Mouse (Mus musculus): ENCODE results near the gene Cpsf6. TPM values are rescaled to one million over a fixed set of nuclear protein-coding genes. Genes with fewer than 3 reads are reported as not detected.

Gene Cpsf6
- polyA plus RNA-seq (2014; fragmentation: Nextera tagmentation; extraction: Ambion mirVana), result 97.9 and 117 TPM in 2 replicates

DNA sequence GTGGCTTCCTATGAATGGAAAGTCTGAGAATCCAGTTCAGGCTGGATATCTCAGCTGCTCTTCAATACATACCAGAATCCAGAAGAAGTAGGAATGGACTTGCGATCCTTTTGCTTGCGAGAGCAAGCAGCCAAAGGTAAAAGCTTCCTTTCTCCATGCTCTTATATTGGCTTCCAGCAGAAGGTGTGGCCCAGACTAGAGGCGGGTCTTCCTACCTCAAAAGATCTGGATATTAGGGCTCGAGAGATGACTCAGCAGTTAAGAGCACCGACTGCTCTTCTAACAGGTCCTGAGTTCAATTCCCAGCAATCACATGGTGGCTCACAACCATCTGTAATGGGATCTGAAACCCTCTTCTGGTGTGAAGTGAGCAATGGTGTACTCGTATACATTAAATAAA, at the start of gene Cpsf6:
Gene Cpsf6, minus strand, starts transcription at position 108 of the 400 bp plus-strand sequence.
- ATAC-seq (replicated peaks; ENCODE audit: insufficient number of reproducible peaks, low FRiP score, low TSS enrichment), result no peak
- no peaks in the 10 kb centered on the region for H3K4me1 ChIP-seq (ENCODE audit: control insufficient read depth, insufficient read depth, low read length)
- 77% methylated on average over 6 of the region's 6 CpGs for WGBS (ENCODE audit: insufficient replicate concordance)
- no peaks in the 10 kb centered on the region for H3K9me3 ChIP-seq (replicated peaks; ENCODE audit: control insufficient read depth, low read length)
- H3K9ac ChIP-seq (ENCODE audit: low read depth, low read length), result no peak within 1 kb of the TSS
- no peaks in the 10 kb centered on the region for H3K36me3 ChIP-seq (ENCODE audit: control insufficient read depth, insufficient read depth, low read length)
- no peak within 1 kb of the TSS for H3K27ac ChIP-seq (ENCODE audit: low read depth, low read length)
- no peaks in the 10 kb centered on the region for H3K27me3 ChIP-seq (ENCODE audit: control insufficient read depth, insufficient read depth, low read length)
- no peak within 1 kb of the TSS for H3K4me3 ChIP-seq (ENCODE audit: low read depth, low read length)
- H3K4me2 ChIP-seq, result no peak within 1 kb of the TSS

DNA sequence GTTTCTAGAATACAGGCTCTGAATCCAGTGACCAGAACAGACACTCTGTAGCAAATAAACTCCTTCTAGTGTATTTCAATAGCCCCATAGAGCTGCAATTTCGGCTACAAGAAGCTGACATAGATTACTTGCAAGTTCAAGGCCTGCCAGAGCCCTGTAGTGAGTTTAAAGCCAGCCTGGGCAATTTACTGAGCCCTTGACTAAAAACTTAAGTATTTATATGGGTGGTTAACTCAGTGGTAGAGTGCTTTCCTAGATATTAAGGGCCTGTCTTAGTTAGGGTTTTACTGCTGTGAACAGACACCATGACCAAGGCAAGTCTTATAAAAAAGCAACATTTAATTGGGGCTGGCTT, 46.8 kb upstream of the Cpsf6 start:
- H3K27ac ChIP-seq (ENCODE audit: low read depth, low read length), result no peak overlapping the region
- H3K36me3 ChIP-seq (ENCODE audit: control insufficient read depth, insufficient read depth, low read length), result no peaks in the 10 kb centered on the region
- H3K27me3 ChIP-seq (ENCODE audit: control insufficient read depth, insufficient read depth, low read length), result no peaks in the 10 kb centered on the region; the same call in 1 of the 2 replicates
- no peak overlapping the region for H3K4me2 ChIP-seq
- H3K9ac ChIP-seq (ENCODE audit: low read depth, low read length), result no peak overlapping the region
- WGBS (ENCODE audit: insufficient replicate concordance), result 70% methylated on average over 1 of the region's 1 CpGs
- no peak for ATAC-seq (replicated peaks; ENCODE audit: insufficient number of reproducible peaks, low FRiP score, low TSS enrichment)
- no peaks in the 10 kb centered on the region for H3K9me3 ChIP-seq (replicated peaks; ENCODE audit: control insufficient read depth, low read length)
- H3K4me3 ChIP-seq (ENCODE audit: low read depth, low read length), result no peak overlapping the region
- no peaks in the 10 kb centered on the region for H3K4me1 ChIP-seq (ENCODE audit: control insufficient read depth, insufficient read depth, low read length)

DNA sequence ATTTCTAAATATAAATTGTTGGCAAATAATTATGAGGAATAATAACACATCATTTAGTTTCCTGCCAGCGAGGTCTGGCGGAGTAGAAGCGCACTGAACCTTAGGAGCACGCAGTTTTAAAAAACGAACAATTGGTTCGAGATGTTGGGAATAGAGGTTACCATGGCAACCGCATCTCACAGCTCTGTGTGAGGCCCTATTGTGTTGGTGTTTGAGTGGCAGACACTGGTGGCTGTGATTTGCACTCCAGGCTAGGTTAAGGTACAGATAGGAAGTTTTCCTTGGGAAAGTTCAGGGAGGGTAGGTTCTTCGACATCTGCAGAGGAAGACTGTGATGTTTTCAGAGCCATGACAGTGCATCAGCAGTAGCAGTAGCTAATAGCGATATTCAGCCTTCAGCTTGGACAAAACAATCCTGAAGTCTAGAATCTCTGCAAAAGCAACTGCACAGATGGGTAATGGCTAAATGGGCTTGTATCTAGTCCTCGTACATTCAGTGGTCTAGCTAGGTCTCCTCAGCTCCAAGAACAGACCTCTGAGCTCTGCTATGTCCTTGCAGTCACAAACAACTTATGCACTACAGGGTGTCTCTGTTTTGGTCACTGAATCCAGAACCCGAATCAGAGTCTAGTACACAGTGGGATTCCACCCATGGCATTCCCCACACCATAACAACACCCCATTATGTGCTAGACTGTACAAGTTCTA, 46.2 kb upstream of the Cpsf6 start:
- no peaks in the 10 kb centered on the region for H3K4me1 ChIP-seq (ENCODE audit: control insufficient read depth, insufficient read depth, low read length)
- H3K4me3 ChIP-seq (ENCODE audit: low read depth, low read length), result no peak overlapping the region
- no peak overlapping the region for H3K4me2 ChIP-seq
- H3K27me3 ChIP-seq (ENCODE audit: control insufficient read depth, insufficient read depth, low read length), result no peaks in the 10 kb centered on the region; the same call in 1 of the 2 replicates
- no peaks in the 10 kb centered on the region for H3K36me3 ChIP-seq (ENCODE audit: control insufficient read depth, insufficient read depth, low read length)
- H3K27ac ChIP-seq (ENCODE audit: low read depth, low read length), result no peak overlapping the region
- H3K9me3 ChIP-seq (replicated peaks; ENCODE audit: control insufficient read depth, low read length), result no peaks in the 10 kb centered on the region
- no peak for ATAC-seq (replicated peaks; ENCODE audit: insufficient number of reproducible peaks, low FRiP score, low TSS enrichment)
- WGBS (ENCODE audit: insufficient replicate concordance), result 57% methylated on average over 11 of the region's 11 CpGs
- H3K9ac ChIP-seq (ENCODE audit: low read depth, low read length), result no peak overlapping the region

DNA sequence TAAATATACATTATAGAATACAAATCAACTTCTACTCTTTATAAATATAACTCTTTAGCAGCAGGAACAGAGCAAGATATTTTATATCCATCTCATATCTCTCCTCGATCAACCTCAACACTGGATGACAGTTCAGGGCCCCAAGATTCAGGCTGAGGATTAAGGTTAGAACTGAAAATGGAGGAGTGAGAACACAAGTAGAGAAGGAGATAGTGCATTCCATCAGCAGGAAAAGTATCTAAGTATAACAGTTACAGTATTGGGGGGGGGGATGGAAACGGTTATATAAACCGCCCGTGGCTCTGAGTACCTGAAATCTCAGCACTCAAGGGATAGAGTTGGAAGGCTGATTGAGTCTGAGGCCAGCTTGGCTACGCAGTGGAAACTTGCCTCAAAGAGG, 45.2 kb upstream of the Cpsf6 start:
- H3K9ac ChIP-seq (ENCODE audit: low read depth, low read length), result no peak overlapping the region
- no peaks in the 10 kb centered on the region; the same call in 1 of the 2 replicates for H3K27me3 ChIP-seq (ENCODE audit: control insufficient read depth, insufficient read depth, low read length)
- H3K4me3 ChIP-seq (ENCODE audit: low read depth, low read length), result no peak overlapping the region
- no peak overlapping the region for H3K27ac ChIP-seq (ENCODE audit: low read depth, low read length)
- H3K36me3 ChIP-seq (ENCODE audit: control insufficient read depth, insufficient read depth, low read length), result no peaks in the 10 kb centered on the region
- no peak for ATAC-seq (replicated peaks; ENCODE audit: insufficient number of reproducible peaks, low FRiP score, low TSS enrichment)
- no peaks in the 10 kb centered on the region for H3K9me3 ChIP-seq (replicated peaks; ENCODE audit: control insufficient read depth, low read length)
- no peak overlapping the region for H3K4me2 ChIP-seq
- WGBS (ENCODE audit: insufficient replicate concordance), result 85% methylated on average over 5 of the region's 5 CpGs
- H3K4me1 ChIP-seq (ENCODE audit: control insufficient read depth, insufficient read depth, low read length), result no peaks in the 10 kb centered on the region

DNA sequence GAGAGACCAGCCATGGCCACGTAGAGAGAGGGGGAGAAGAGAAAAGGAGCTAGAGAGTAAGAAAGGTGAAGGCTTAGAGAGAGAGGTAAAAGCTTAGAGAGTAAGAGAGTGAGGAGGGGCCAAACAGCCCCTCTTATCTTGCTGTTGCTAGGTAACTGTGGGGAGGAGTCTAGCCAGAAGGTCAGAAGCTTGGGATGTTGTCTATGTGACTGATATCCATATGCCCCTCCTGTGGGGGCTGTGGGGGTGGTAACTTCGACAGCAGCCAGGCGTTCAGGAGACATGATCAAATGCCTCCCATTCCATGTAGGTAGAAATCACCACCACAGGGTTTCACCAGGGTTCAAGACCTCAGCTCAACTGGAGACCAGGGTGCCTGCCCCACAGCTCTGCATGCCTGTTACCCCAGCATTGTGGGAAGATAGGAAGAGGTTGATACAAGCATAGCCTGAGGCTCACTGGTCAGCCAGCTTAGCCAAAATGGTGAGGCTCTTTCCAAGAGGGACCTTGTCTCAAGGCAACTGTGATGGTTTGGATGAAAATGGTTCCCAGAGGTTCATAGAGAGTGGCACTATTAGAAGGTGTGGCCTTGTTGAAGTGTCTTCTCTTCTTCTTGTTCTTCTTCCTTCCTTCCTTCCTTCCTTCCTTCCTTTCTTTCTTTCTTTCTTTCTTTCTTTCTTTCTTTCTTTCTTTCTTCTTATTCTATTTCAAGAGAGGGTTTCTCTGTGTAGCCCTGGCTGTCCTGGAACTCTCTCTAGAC, 44.5 kb upstream of the Cpsf6 start:
- no peaks in the 10 kb centered on the region for H3K9me3 ChIP-seq (replicated peaks; ENCODE audit: control insufficient read depth, low read length)
- H3K4me1 ChIP-seq (ENCODE audit: control insufficient read depth, insufficient read depth, low read length), result no peaks in the 10 kb centered on the region
- ATAC-seq (replicated peaks; ENCODE audit: insufficient number of reproducible peaks, low FRiP score, low TSS enrichment), result 0 out of 2 replicates have a peak, but pooled peaks have one; percentile 22
- 54% methylated on average over 3 of the region's 3 CpGs for WGBS (ENCODE audit: insufficient replicate concordance)
- H3K27me3 ChIP-seq (ENCODE audit: control insufficient read depth, insufficient read depth, low read length), result no peaks in the 10 kb centered on the region
- no peaks in the 10 kb centered on the region for H3K36me3 ChIP-seq (ENCODE audit: control insufficient read depth, insufficient read depth, low read length)
- H3K4me2 ChIP-seq, result no peak overlapping the region
- no peak overlapping the region for H3K9ac ChIP-seq (ENCODE audit: low read depth, low read length)
- H3K27ac ChIP-seq (ENCODE audit: low read depth, low read length), result no peak overlapping the region
- H3K4me3 ChIP-seq (ENCODE audit: low read depth, low read length), result no peak overlapping the region

DNA sequence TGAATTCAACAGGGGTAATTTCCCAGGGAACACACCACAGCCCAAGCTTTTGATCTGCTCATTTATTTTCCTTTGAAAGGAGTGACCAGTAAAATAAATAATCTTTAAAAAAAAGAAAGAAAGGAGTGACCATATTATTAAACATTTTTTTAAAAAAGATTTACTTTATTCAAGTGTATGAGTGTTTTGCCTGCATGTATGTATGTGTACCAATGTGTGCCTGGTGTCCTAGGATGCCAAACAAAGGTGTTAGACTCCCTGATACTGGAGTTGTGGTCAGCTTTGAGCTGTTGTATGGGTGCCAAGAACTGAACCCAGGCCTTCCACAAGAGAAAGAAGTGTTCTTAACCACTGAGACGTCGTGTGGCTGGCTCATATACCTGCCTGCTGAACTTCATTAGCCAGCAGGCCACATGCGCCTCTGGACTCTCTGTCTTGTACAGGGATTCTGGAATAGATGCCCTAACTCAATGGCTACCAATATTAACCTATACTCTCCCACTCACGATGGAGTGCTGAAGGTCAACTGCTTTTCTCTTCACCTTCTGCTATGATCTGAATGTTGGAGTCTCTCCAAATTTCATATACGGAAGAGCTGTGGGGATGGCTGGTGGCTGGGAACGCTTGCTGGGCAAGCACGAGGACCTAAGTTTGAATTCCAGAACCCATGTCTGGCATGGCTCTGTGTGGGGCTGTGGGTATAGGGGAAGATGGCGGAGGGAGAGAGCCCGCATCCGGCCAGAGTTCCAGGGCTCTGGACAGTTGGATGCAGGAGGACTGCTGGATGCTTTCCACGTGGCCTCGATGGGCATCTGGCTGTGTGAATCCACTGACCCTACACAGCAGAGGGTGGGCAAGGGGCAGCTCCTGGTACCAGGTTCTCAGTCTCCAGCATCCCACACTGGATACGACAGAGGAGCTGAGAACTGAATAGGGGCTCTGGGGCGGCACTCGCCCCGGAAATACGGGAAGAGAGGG, 43.5 kb upstream of the Cpsf6 start:
- WGBS (ENCODE audit: insufficient replicate concordance), result 81% methylated on average over 17 of the region's 17 CpGs
- ATAC-seq (replicated peaks; ENCODE audit: insufficient number of reproducible peaks, low FRiP score, low TSS enrichment), result no peak
- no peak overlapping the region for H3K9ac ChIP-seq (ENCODE audit: low read depth, low read length)
- no peaks in the 10 kb centered on the region for H3K9me3 ChIP-seq (replicated peaks; ENCODE audit: control insufficient read depth, low read length)
- H3K27me3 ChIP-seq (ENCODE audit: control insufficient read depth, insufficient read depth, low read length), result no peaks in the 10 kb centered on the region
- H3K4me1 ChIP-seq (ENCODE audit: control insufficient read depth, insufficient read depth, low read length), result no peaks in the 10 kb centered on the region
- H3K4me3 ChIP-seq (ENCODE audit: low read depth, low read length), result no peak overlapping the region
- H3K27ac ChIP-seq (ENCODE audit: low read depth, low read length), result no peak overlapping the region
- no peaks in the 10 kb centered on the region for H3K36me3 ChIP-seq (ENCODE audit: control insufficient read depth, insufficient read depth, low read length)
- H3K4me2 ChIP-seq, result no peak overlapping the region

DNA sequence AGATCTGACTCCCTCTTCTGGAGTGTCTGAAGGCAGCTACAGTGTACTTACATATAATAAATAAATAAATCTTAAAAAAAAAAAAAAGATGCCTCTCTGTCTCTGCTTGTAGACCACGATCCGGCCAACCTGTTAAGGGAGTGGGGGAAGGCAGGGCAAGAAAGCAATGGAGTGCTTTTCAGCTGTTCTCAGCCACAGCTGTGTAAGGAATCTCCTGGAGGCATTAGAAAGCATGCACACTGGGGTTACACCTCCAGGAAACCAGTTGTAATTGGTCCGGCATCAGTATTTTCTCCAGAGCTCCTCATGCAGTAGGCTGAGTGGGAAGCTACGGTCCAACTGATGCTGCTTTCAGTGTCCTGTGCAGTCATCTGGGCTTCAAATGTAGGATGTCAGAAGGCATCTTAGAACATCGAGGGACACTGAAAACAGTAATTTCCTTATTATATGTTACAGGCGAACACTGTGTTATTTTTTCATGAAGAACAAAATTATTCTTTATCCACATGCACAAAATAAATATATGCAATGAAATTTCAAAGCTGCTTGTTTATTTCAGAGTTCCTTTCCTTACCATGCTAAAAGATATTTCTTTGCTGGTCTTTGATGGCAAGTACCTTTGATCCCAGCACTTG, 42.5 kb upstream of the Cpsf6 start:
- Histone ChIP-seq H3K4me2 (no peak overlapping the region), H3K27me3 (ENCODE audit: control insufficient read depth, insufficient read depth, low read length) (no peaks in the 10 kb centered on the region), H3K4me3 (ENCODE audit: low read depth, low read length) (no peak overlapping the region), H3K9me3 (replicated peaks; ENCODE audit: control insufficient read depth, low read length) (no peaks in the 10 kb centered on the region), H3K4me1 (ENCODE audit: control insufficient read depth, insufficient read depth, low read length) (peaks cover 2% of the 10 kb centered on the region; the same call in 1 of the 2 replicates), H3K27ac (ENCODE audit: low read depth, low read length) (no peak overlapping the region), H3K9ac (ENCODE audit: low read depth, low read length) (no peak overlapping the region), H3K36me3 (ENCODE audit: control insufficient read depth, insufficient read depth, low read length) (no peaks in the 10 kb centered on the region)
- WGBS (ENCODE audit: insufficient replicate concordance), result 79% methylated on average over 6 of the region's 6 CpGs
- ATAC-seq (replicated peaks; ENCODE audit: insufficient number of reproducible peaks, low FRiP score, low TSS enrichment), result no peak

All from heart, embryonic 11.5 days (tissue).